Mouse (Mus musculus): ENCODE results near the gene Anks1. TPM values are rescaled to one million over a fixed set of nuclear protein-coding genes. Genes with fewer than 3 reads are reported as not detected.

The Anks1 gene
- polyA plus RNA-seq, 1 experiment from 2014 or later = 8.3 TPM

DNA sequence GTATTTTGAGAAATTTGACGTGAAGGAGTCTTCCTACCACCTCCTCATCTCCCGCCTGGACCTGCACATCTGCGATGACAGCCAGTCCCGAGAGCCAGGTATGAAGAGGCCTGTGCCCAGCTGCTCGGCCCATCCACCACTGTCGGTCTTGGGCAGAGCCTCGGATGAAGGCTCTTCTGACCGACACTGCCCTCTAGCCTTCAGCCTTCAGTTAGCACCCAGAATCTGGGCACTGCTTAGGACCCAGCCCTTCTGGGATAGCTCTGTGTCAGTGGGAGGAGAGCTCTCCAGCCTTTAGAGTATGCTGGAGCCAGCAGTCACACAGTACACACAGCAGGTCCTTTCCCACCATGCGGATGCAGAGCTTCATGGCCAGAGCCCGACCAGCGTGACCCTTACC lies 27.6 kb upstream of the Anks1 start:
- Histone ChIP-seq H3K27me3 (ENCODE audit: control insufficient read depth, insufficient read depth, low read length) (no peaks in the 10 kb centered on the region), H3K4me3 (ENCODE audit: low read depth, low read length) (no peak overlapping the region), H3K9ac (ENCODE audit: low read length) (no peak overlapping the region), H3K4me2 (replicated peaks; ENCODE audit: low read depth) (no peak overlapping the region), H3K9me3 (ENCODE audit: control insufficient read depth, low read length) (no peaks in the 10 kb centered on the region), H3K36me3 (ENCODE audit: control insufficient read depth, insufficient read depth, low read length) (peaks cover 27% of the 10 kb centered on the region), H3K4me1 (replicated peaks; ENCODE audit: control insufficient read depth, insufficient read depth) (no peaks in the 10 kb centered on the region), H3K27ac (replicated peaks) (no peak overlapping the region)
- ATAC-seq (ENCODE audit: low FRiP score, low TSS enrichment) (peak; percentile 57; the same call in 1 of the 2 replicates), DNase-seq (ENCODE audit: low spot score) (peak; percentile 44)
- TF ChIP-seq EP300 (optimal IDR thresholded peaks at IDR 0.05) (no peak), CTCF (IDR thresholded peaks at IDR 0.05; ENCODE audit: low read depth) (peak; percentile 72)
- WGBS = 55% methylated on average over 11 of the region's 11 CpGs

DNA sequence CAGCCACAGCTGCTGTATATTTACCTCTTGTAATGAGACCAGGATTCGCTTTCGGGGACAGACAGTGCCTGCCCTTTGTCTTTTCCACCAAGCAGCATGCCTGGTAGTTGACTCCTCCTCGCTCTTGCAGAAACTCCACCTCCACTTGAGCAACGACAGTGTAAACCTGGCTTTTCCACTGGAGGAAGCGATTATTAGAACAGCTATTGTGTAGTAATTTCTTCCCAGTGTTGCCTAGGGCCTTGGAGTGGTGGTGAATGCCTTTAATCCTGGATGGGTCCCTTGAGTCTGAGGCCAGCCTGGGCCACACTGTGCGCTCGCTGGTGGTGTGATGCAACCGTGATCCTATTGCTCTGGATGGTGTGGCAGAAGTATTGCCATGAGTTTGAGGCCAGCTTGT lies 26.0 kb upstream of the Anks1 start:
- H3K4me3 ChIP-seq (ENCODE audit: low read depth, low read length) = no peak overlapping the region
- 83% methylated on average over 8 of the region's 8 CpGs for WGBS

DNA sequence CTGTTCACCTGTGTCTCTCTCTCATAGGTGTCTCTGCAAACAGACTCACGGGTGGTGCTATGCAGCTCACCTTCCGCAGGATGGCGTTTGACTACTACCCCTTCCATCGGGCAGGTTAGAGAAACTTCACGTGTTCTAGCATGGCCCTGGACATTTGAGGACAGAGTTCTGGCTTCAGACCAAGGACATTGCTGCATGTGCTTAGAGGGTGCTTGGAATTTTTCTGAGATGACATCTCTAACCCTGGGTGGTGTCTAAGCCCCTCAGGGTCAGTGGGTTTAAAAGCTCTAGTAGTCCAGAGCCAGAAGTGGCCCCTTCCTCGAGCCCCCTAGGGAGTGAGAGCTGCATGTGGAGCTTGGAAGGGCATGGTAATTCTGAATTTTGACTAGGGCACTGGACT lies 25.1 kb upstream of the Anks1 start:
- H3K4me1 ChIP-seq (replicated peaks; ENCODE audit: control insufficient read depth, insufficient read depth) = no peaks in the 10 kb centered on the region
- 89% methylated on average over 6 of the region's 6 CpGs for WGBS
- no peak overlapping the region for H3K9ac ChIP-seq (ENCODE audit: low read length)
- TF ChIP-seq CTCF (IDR thresholded peaks at IDR 0.05; ENCODE audit: low read depth) (no peak), EP300 (optimal IDR thresholded peaks at IDR 0.05) (no peak)
- DNase-seq (ENCODE audit: low spot score) = no peak
- H3K36me3 ChIP-seq (ENCODE audit: control insufficient read depth, insufficient read depth, low read length) = peaks cover 23% of the 10 kb centered on the region
- no peaks in the 10 kb centered on the region for H3K9me3 ChIP-seq (ENCODE audit: control insufficient read depth, low read length)
- ATAC-seq (ENCODE audit: low FRiP score, low TSS enrichment) = no peak
- H3K27me3 ChIP-seq (ENCODE audit: control insufficient read depth, insufficient read depth, low read length) = no peaks in the 10 kb centered on the region
- no peak overlapping the region for H3K4me2 ChIP-seq (replicated peaks; ENCODE audit: low read depth)
- H3K4me3 ChIP-seq (ENCODE audit: low read depth, low read length) = no peak overlapping the region
- no peak overlapping the region for H3K27ac ChIP-seq (replicated peaks)

More for the DNA sequence above, 26.0 kb upstream of the Anks1 start:
- Histone ChIP-seq H3K27ac (replicated peaks) (no peak overlapping the region), H3K4me2 (replicated peaks; ENCODE audit: low read depth) (no peak overlapping the region), H3K4me1 (replicated peaks; ENCODE audit: control insufficient read depth, insufficient read depth) (no peaks in the 10 kb centered on the region), H3K27me3 (ENCODE audit: control insufficient read depth, insufficient read depth, low read length) (no peaks in the 10 kb centered on the region), H3K9ac (ENCODE audit: low read length) (no peak overlapping the region), H3K9me3 (ENCODE audit: control insufficient read depth, low read length) (no peaks in the 10 kb centered on the region), H3K36me3 (ENCODE audit: control insufficient read depth, insufficient read depth, low read length) (peaks cover 26% of the 10 kb centered on the region)
- DNase-seq (ENCODE audit: low spot score) = no peak
- no peak for TF ChIP-seq CTCF (IDR thresholded peaks at IDR 0.05; ENCODE audit: low read depth)
- no peak for TF ChIP-seq EP300 (optimal IDR thresholded peaks at IDR 0.05)
- ATAC-seq (ENCODE audit: low FRiP score, low TSS enrichment) = no peak

DNA sequence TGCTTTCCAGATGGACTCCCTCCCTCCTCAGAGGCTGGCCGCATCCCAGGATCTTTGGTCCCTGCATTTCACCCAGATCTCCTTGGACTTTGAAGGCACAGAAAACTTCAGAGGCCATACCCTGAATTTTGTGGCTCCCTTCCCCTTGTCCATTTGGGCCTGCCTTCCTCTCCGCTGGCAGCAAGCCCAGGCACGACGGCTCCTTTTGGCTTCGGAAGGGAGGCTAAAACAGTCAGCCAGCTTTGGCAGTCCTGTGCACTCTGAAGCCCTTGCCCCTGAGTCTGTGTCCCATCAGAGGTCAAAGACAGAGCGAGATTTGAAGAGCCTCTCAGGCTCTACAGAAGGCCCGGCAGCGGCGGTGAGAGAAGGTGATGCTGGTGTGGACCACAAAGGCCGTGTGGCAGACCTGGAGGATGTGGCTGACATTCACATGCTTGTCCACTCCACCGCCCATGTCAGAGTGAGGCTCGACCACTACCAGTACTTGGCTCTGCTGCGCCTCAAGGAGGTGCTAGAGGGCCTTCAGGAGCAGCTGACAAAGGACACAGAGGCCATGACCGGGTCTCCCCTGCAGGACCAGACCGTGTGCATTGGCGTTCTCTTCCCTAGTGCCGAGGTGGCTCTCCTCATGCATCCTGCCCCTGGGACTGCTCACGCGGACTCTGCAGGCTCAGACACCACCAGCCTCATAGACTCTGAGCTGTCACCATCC lies 22.5 kb upstream of the Anks1 start:
- DNase-seq (ENCODE audit: low spot score) = no peak
- no peak overlapping the region for H3K4me2 ChIP-seq (replicated peaks; ENCODE audit: low read depth)
- TF ChIP-seq CTCF (IDR thresholded peaks at IDR 0.05; ENCODE audit: low read depth) (peak; percentile 50), EP300 (optimal IDR thresholded peaks at IDR 0.05) (no peak)
- H3K9me3 ChIP-seq (ENCODE audit: control insufficient read depth, low read length) = no peaks in the 10 kb centered on the region
- no peak overlapping the region for H3K4me3 ChIP-seq (ENCODE audit: low read depth, low read length)
- H3K36me3 ChIP-seq (ENCODE audit: control insufficient read depth, insufficient read depth, low read length) = peaks cover 16% of the 10 kb centered on the region
- WGBS = 71% methylated on average over 19 of the region's 19 CpGs
- no peak overlapping the region for H3K27ac ChIP-seq (replicated peaks)
- no peak for ATAC-seq (ENCODE audit: low FRiP score, low TSS enrichment)
- no peaks in the 10 kb centered on the region for H3K4me1 ChIP-seq (replicated peaks; ENCODE audit: control insufficient read depth, insufficient read depth)
- no peaks in the 10 kb centered on the region for H3K27me3 ChIP-seq (ENCODE audit: control insufficient read depth, insufficient read depth, low read length)
- no peak overlapping the region for H3K9ac ChIP-seq (ENCODE audit: low read length)

DNA sequence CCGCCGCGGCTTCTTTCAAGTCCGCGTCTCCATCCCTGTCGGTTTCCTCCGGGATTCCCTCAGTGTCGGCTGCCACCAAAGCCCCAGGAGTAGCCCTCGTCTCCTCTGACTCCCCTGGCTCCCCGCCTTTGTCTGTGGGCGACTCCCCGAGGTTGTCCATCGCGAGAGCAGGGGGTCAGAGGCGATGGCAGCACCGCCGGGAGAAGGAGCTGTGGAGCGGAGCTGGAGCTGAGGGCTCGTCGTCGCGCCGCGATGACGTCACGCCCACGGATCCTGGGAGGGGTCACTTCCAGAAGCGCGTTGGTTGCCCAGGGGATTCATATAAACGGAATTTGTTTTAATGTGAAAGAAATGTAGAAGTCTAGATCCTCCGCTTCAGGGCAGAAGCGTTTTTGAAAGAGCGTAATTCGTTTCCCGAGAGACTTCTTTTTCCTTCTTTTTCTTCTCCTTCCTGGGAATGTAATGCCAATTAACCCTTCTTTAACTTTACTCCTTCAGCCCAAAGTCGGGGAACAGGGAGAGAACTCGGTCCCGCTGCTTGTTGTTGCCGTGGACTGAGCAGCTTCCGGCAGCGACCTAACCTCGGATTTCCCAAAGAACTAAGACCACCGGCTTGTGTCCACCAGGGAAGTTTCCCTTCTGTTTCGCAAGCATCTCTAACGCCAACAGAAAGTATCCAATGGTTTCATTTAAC lies 1.4 kb upstream of the Anks1 start:
- Histone ChIP-seq H3K4me1 (replicated peaks; ENCODE audit: control insufficient read depth, insufficient read depth) (no peaks in the 10 kb centered on the region; the same call in 1 of the 2 replicates), H3K9ac (ENCODE audit: low read length) (peak overlapping the region; percentile 77), H3K9me3 (ENCODE audit: control insufficient read depth, low read length) (no peaks in the 10 kb centered on the region), H3K27ac (replicated peaks) (peak overlapping the region; percentile 75), H3K4me2 (replicated peaks; ENCODE audit: low read depth) (peak overlapping the region; percentile 89), H3K27me3 (ENCODE audit: control insufficient read depth, insufficient read depth, low read length) (no peaks in the 10 kb centered on the region), H3K4me3 (ENCODE audit: low read depth, low read length) (peak overlapping the region; percentile 68), H3K36me3 (ENCODE audit: control insufficient read depth, insufficient read depth, low read length) (peaks cover 6% of the 10 kb centered on the region; the same call in 1 of the 2 replicates)
- peak; percentile 60 for ATAC-seq (ENCODE audit: low FRiP score, low TSS enrichment)
- DNase-seq (ENCODE audit: low spot score) = peak; percentile 95
- under 1% methylated on average over 45 of the region's 45 CpGs for WGBS
- TF ChIP-seq CTCF (IDR thresholded peaks at IDR 0.05; ENCODE audit: low read depth) (peak; percentile 67), EP300 (optimal IDR thresholded peaks at IDR 0.05) (no peak)
